Mouse (Mus musculus) ES-Bruce4 (cell line): ENCODE measurements around the gene Hao2. TPM values are rescaled to one million over a fixed set of nuclear protein-coding genes. Genes with fewer than 3 reads are reported as not detected.

ENCODE experiments used
- H3K27ac ChIP-seq: 2 replicates; pipeline ENCODE4 v1.5.1; 2012; ENCODE audit warnings: low read length, inconsistent platforms; ENCODE audit not compliant: insufficient read depth
- H3K27me3 ChIP-seq: 2 replicates; pipeline ENCODE4 v1.6.1; 2012; ENCODE audit warnings: mild to moderate bottlenecking, low read length, inconsistent platforms; ENCODE audit not compliant: control insufficient read depth, poor library complexity, insufficient read depth, severe bottlenecking
- H3K36me3 ChIP-seq: 2 replicates; pipeline ENCODE4 v1.6.1; 2012; ENCODE audit warnings: inconsistent platforms, mild to moderate bottlenecking, low read length, moderate library complexity; ENCODE audit not compliant: control insufficient read depth, poor library complexity, insufficient read depth, severe bottlenecking
- H3K4me1 ChIP-seq: one replicate; pipeline ENCODE4 v1.8.1; 2011; ENCODE audit warnings: low read length; ENCODE audit not compliant: control insufficient read depth, insufficient read depth
- H3K4me3 ChIP-seq: 2 replicates; pipeline ENCODE4 v1.5.1; 2011; ENCODE audit warnings: low read depth, mild to moderate bottlenecking, low read length
- H3K9ac ChIP-seq: 2 replicates; pipeline ENCODE4 v1.6.1; 2012; ENCODE audit warnings: low read depth, mild to moderate bottlenecking, inconsistent platforms; ENCODE audit not compliant: poor library complexity, severe bottlenecking
- H3K9me3 ChIP-seq: replicated peaks from 2 replicates; pipeline ENCODE4 v1.6.1; 2012; ENCODE audit warnings: mild to moderate bottlenecking, low read length, inconsistent platforms; ENCODE audit not compliant: control insufficient read depth, poor library complexity, insufficient read depth, severe bottlenecking
- CTCF ChIP-seq: IDR thresholded peaks from one replicate; pipeline ENCODE4 v1.8.1; 2011; ENCODE audit warnings: low read depth, low read length
- EP300 ChIP-seq: IDR thresholded peaks from 2 replicates; pipeline ENCODE4 v1.6.1; 2011; ENCODE audit warnings: low read depth, low read length; ENCODE audit not compliant: insufficient read depth
- POLR2A ChIP-seq: IDR thresholded peaks from one replicate; pipeline ENCODE4 v1.8.1; 2011; ENCODE audit warnings: low read length; ENCODE audit not compliant: insufficient read depth
- polyA plus RNA-seq: library from polyadenylated mRNA; stranded (reverse); fragments of >200 nt; gene quantifications from 2 replicates; pipeline ENCODE4 v1.2.4, GENCODE M21; 2011; ENCODE audit warnings: low read depth; ENCODE audit not compliant: missing spikeins, insufficient read depth, insufficient read length

Gene Hao2
- polyA plus RNA-seq, 1 experiment, result not detected

DNA sequence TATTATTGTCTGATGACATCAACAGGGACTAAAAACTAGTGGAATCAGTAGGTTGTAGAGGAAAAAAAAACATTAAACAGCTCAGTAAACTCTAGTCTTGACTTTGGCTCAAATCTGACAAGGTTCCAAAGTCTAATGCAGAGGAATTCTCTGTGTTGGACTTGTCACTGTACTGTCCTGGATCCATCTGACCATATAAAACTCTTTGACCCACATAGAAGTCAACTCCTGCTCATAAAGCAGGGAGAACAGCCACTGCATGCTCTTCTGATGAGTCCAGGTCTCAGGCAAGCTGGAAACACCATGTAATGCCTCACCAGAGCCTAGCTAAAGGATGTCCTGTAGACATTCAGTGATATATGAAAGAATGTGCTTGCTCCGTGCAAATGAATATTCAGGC lies 41.0 kb upstream of the Hao2 start:
- TF ChIP-seq POLR2A (no peak), CTCF (no peak), EP300 (no peak)
- no peak overlapping the region for H3K4me3 ChIP-seq
- no peaks in the 10 kb centered on the region for H3K4me1 ChIP-seq
- no peaks in the 10 kb centered on the region for H3K36me3 ChIP-seq
- no peaks in the 10 kb centered on the region for H3K27me3 ChIP-seq
- H3K27ac ChIP-seq, result no peak overlapping the region
- H3K9me3 ChIP-seq, result no peaks in the 10 kb centered on the region
- H3K9ac ChIP-seq, result no peak overlapping the region

- H3K27ac ChIP-seq, result no peak overlapping the region
- no peak for TF ChIP-seq EP300
- TF ChIP-seq POLR2A, result no peak
- no peak for TF ChIP-seq CTCF
- no peaks in the 10 kb centered on the region for H3K36me3 ChIP-seq
- no peak overlapping the region for H3K9ac ChIP-seq
- H3K9me3 ChIP-seq, result no peaks in the 10 kb centered on the region
- H3K4me3 ChIP-seq, result no peak overlapping the region
- H3K4me1 ChIP-seq, result no peaks in the 10 kb centered on the region
- H3K27me3 ChIP-seq, result no peaks in the 10 kb centered on the region
These were observed 39.4 kb upstream of the Hao2 start for GRCm38 (mm10) chr3:98932421-98932820.

DNA sequence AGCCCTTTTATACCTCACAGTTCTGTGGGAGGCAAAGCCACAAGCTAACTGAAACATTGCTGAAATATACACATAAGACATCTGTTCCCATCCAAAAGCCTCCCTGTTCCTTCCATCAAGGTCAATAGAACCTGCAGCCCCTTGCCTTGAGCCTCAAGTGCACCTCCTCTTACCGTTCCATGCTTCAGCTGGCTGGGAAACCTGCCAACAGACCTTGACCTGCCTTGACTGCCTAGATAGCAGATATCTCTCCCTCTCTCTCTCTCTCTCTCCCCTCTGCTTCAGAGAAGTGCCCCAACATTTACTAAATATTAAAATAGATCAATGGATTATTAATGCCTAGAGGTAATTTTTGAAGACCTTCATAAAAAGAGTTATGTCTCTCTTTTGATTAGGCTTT lies 38.8 kb upstream of the Hao2 start:
- Histone ChIP-seq H3K27me3 (no peaks in the 10 kb centered on the region), H3K9ac (no peak overlapping the region), H3K36me3 (no peaks in the 10 kb centered on the region), H3K27ac (no peak overlapping the region), H3K4me1 (no peaks in the 10 kb centered on the region), H3K4me3 (no peak overlapping the region), H3K9me3 (no peaks in the 10 kb centered on the region)
- no peak for TF ChIP-seq POLR2A
- no peak for TF ChIP-seq EP300
- TF ChIP-seq CTCF, result no peak

- no peak overlapping the region for H3K27ac ChIP-seq
- TF ChIP-seq CTCF, result no peak
- no peak for TF ChIP-seq POLR2A
- no peak for TF ChIP-seq EP300
- no peaks in the 10 kb centered on the region for H3K36me3 ChIP-seq
- H3K9me3 ChIP-seq, result no peaks in the 10 kb centered on the region
- H3K4me3 ChIP-seq, result no peak overlapping the region
- no peaks in the 10 kb centered on the region for H3K4me1 ChIP-seq
- no peak overlapping the region for H3K9ac ChIP-seq
- H3K27me3 ChIP-seq, result no peaks in the 10 kb centered on the region
These were observed 27.4 kb upstream of the Hao2 start for GRCm38 (mm10) chr3:98920417-98920816.

DNA sequence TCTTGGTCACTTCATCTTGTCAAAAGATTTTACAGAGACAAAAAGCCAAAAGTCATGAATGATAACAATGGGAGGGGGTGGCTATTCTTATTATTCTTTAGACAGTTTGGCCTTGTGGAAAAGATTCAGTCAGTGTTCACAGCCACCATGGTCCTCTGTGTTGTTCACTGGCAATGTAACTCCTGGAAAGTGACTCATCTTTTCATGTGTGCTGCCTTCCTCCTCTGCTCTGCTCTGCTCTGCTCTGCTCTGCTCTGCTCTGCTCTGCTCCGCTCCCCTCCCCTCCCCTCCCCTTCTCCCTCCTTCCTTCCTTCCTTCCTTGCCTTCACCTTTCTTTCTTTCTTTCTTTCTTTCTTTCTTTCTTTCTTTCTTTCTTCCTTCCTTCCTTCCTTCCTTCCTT lies 24.2 kb upstream of the Hao2 start:
- H3K9me3 ChIP-seq, result no peaks in the 10 kb centered on the region
- H3K4me1 ChIP-seq, result no peaks in the 10 kb centered on the region
- H3K27me3 ChIP-seq, result no peaks in the 10 kb centered on the region
- no peak overlapping the region for H3K9ac ChIP-seq
- no peak for TF ChIP-seq POLR2A
- no peak for TF ChIP-seq CTCF
- TF ChIP-seq EP300, result no peak
- no peak overlapping the region for H3K4me3 ChIP-seq
- H3K27ac ChIP-seq, result no peak overlapping the region
- no peaks in the 10 kb centered on the region for H3K36me3 ChIP-seq

DNA sequence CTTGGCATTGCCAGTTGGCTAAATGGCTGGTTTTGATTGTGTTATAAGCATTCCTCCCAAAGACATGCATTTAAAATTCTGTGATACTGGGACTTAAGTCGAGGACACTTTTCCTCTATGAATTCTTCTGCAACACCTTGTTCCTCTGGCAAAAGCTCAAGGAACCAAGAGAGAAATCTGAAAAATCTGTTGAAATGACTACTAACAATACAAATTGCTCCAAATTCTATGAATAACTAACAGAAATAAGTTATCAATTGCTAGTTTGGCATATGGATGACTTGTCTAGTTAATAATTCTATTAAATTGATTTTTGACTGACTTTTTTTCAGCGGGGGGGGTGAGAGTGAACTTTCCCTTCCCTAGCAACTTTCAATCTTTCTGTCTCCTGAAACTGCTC lies 23.8 kb upstream of the Hao2 start:
- H3K4me3 ChIP-seq, result no peak overlapping the region
- H3K4me1 ChIP-seq, result no peaks in the 10 kb centered on the region
- H3K27me3 ChIP-seq, result no peaks in the 10 kb centered on the region
- H3K27ac ChIP-seq, result no peak overlapping the region
- TF ChIP-seq EP300 (no peak), POLR2A (no peak), CTCF (no peak)
- H3K9me3 ChIP-seq, result no peaks in the 10 kb centered on the region
- H3K9ac ChIP-seq, result no peak overlapping the region
- no peaks in the 10 kb centered on the region for H3K36me3 ChIP-seq
